Mouse (Mus musculus): Measurements from ENCODE around the gene Gmpr. TPM values are rescaled to one million over a fixed set of nuclear protein-coding genes. Genes with fewer than 3 reads are reported as not detected.
A peak's percentile ranks its signal among the peaks of the same experiment; 100 is the strongest.

The Gmpr gene
- polyA plus RNA-seq, 1 experiment from 2014 or later: 366 TPM

- peak; percentile 43 for ATAC-seq
- peak overlapping the region; percentile 80 for H3K4me2 ChIP-seq
- peaks cover 77% of the 10 kb centered on the region for H3K4me1 ChIP-seq
- peaks cover 23% of the 10 kb centered on the region for H3K36me3 ChIP-seq
- WGBS (ENCODE audit: insufficient replicate concordance): 1% methylated on average over 8 of the region's 8 CpGs
- H3K9me3 ChIP-seq (replicated peaks): no peaks in the 10 kb centered on the region
- H3K27me3 ChIP-seq (replicated peaks): no peaks in the 10 kb centered on the region
- H3K27ac ChIP-seq: peak overlapping the region; percentile 95
- H3K4me3 ChIP-seq: peak overlapping the region; percentile 77
- peak overlapping the region; percentile 97 for H3K9ac ChIP-seq
Measured at GRCm38 (mm10) chr13:45508495-45508894, 1.3 kb downstream of the Gmpr start.

- H3K9me3 ChIP-seq (replicated peaks): no peaks in the 10 kb centered on the region
- peak overlapping the region; percentile 80 for H3K4me2 ChIP-seq
- ATAC-seq: no peak
- H3K9ac ChIP-seq: peak overlapping the region; percentile 97
- H3K36me3 ChIP-seq: peaks cover 29% of the 10 kb centered on the region
- H3K4me1 ChIP-seq: peaks cover 77% of the 10 kb centered on the region
- H3K27ac ChIP-seq: peak overlapping the region; percentile 95
- peak overlapping the region; percentile 77 for H3K4me3 ChIP-seq
- H3K27me3 ChIP-seq (replicated peaks): no peaks in the 10 kb centered on the region
- 47% methylated on average over 6 of the region's 6 CpGs for WGBS (ENCODE audit: insufficient replicate concordance)
Measured at GRCm38 (mm10) chr13:45509366-45509765, 2.1 kb downstream of the Gmpr start.

GRCm38 (mm10) chr13:45511706-45512435, 4.6 kb downstream of the Gmpr start:
- H3K9ac ChIP-seq: peak overlapping the region; percentile 97
- peak overlapping the region; percentile 77 for H3K4me3 ChIP-seq
- H3K27me3 ChIP-seq (replicated peaks): no peaks in the 10 kb centered on the region
- 25% methylated on average over 6 of the region's 6 CpGs for WGBS (ENCODE audit: insufficient replicate concordance)
- ATAC-seq: peak; percentile 73
- H3K4me2 ChIP-seq: peak overlapping the region; percentile 80
- H3K9me3 ChIP-seq (replicated peaks): no peaks in the 10 kb centered on the region
- peaks cover 54% of the 10 kb centered on the region for H3K36me3 ChIP-seq
- H3K27ac ChIP-seq: peak overlapping the region; percentile 95
- peaks cover 84% of the 10 kb centered on the region for H3K4me1 ChIP-seq

- peak overlapping the region; percentile 80 for H3K4me2 ChIP-seq
- 41% methylated on average over 8 of the region's 8 CpGs for WGBS (ENCODE audit: insufficient replicate concordance)
- H3K27ac ChIP-seq: peak overlapping the region; percentile 95
- peak overlapping the region; percentile 97 for H3K9ac ChIP-seq
- peak overlapping the region; percentile 77 for H3K4me3 ChIP-seq
- H3K36me3 ChIP-seq: peaks cover 61% of the 10 kb centered on the region
- H3K4me1 ChIP-seq: peaks cover 88% of the 10 kb centered on the region
- ATAC-seq: peak; percentile 3; the same call in 1 of the 2 replicates
- no peaks in the 10 kb centered on the region for H3K9me3 ChIP-seq (replicated peaks)
- H3K27me3 ChIP-seq (replicated peaks): no peaks in the 10 kb centered on the region
Measured at GRCm38 (mm10) chr13:45512531-45512930, 5.3 kb downstream of the Gmpr start.

- 27% methylated on average over 12 of the region's 12 CpGs for WGBS (ENCODE audit: insufficient replicate concordance)
- Histone ChIP-seq H3K4me1 (peaks cover 96% of the 10 kb centered on the region), H3K9ac (peak overlapping the region; percentile 97), H3K27ac (peak overlapping the region; percentile 95), H3K9me3 (replicated peaks) (no peaks in the 10 kb centered on the region), H3K36me3 (peaks cover 68% of the 10 kb centered on the region), H3K4me3 (peak overlapping the region; percentile 77), H3K27me3 (replicated peaks) (no peaks in the 10 kb centered on the region), H3K4me2 (peak overlapping the region; percentile 80)
- ATAC-seq: peak; percentile 31
Measured at GRCm38 (mm10) chr13:45513009-45513984, 6.1 kb downstream of the Gmpr start.

GRCm38 (mm10) chr13:45514115-45514514, 6.9 kb downstream of the Gmpr start:
- 18% methylated on average over 5 of the region's 5 CpGs for WGBS (ENCODE audit: insufficient replicate concordance)
- peak overlapping the region; percentile 97 for H3K9ac ChIP-seq

GRCm38 (mm10) chr13:45514832-45515422, 7.7 kb downstream of the Gmpr start:
- Histone ChIP-seq H3K4me3 (peak overlapping the region; percentile 77), H3K4me1 (peaks cover 99% of the 10 kb centered on the region), H3K27me3 (replicated peaks) (no peaks in the 10 kb centered on the region), H3K36me3 (peaks cover 84% of the 10 kb centered on the region), H3K27ac (peak overlapping the region; percentile 95), H3K9me3 (replicated peaks) (no peaks in the 10 kb centered on the region), H3K4me2 (peak overlapping the region; percentile 80), H3K9ac (peak overlapping the region; percentile 97)
- ATAC-seq: no peak
- 51% methylated on average over 8 of the region's 8 CpGs for WGBS (ENCODE audit: insufficient replicate concordance)

More at GRCm38 (mm10) chr13:45514115-45514514, 6.9 kb downstream of the Gmpr start:
- Histone ChIP-seq H3K9me3 (replicated peaks) (no peaks in the 10 kb centered on the region), H3K27ac (peak overlapping the region; percentile 95), H3K4me1 (peaks cover 100% of the 10 kb centered on the region), H3K4me2 (peak overlapping the region; percentile 80), H3K36me3 (peaks cover 76% of the 10 kb centered on the region), H3K27me3 (replicated peaks) (no peaks in the 10 kb centered on the region), H3K4me3 (peak overlapping the region; percentile 77)
- peak; percentile 43; the same call in 1 of the 2 replicates for ATAC-seq

GRCm38 (mm10) chr13:45516501-45517393, 9.5 kb downstream of the Gmpr start:
- ATAC-seq: no peak
- Histone ChIP-seq H3K36me3 (peaks cover 88% of the 10 kb centered on the region), H3K27me3 (replicated peaks) (no peaks in the 10 kb centered on the region), H3K4me2 (peak overlapping the region; percentile 80), H3K9me3 (replicated peaks) (no peaks in the 10 kb centered on the region), H3K4me3 (no peak overlapping the region), H3K9ac (peak overlapping the region; percentile 42), H3K4me1 (peaks cover 99% of the 10 kb centered on the region), H3K27ac (peak overlapping the region; percentile 95)
- 43% methylated on average over 24 of the region's 24 CpGs for WGBS (ENCODE audit: insufficient replicate concordance)

GRCm38 (mm10) chr13:45524305-45524704, 17.1 kb downstream of the Gmpr start:
- Histone ChIP-seq H3K4me2 (no peak overlapping the region), H3K4me3 (no peak overlapping the region), H3K36me3 (peaks cover 86% of the 10 kb centered on the region), H3K27me3 (replicated peaks) (no peaks in the 10 kb centered on the region), H3K4me1 (peaks cover 95% of the 10 kb centered on the region), H3K9me3 (replicated peaks) (no peaks in the 10 kb centered on the region), H3K9ac (peak overlapping the region; percentile 40), H3K27ac (peak overlapping the region; percentile 98)
- ATAC-seq: no peak
- 84% methylated on average over 3 of the region's 3 CpGs for WGBS (ENCODE audit: insufficient replicate concordance)

GRCm38 (mm10) chr13:45524791-45525435, 17.7 kb downstream of the Gmpr start:
- Histone ChIP-seq H3K4me1 (peaks cover 96% of the 10 kb centered on the region), H3K27me3 (replicated peaks) (no peaks in the 10 kb centered on the region), H3K27ac (peak overlapping the region; percentile 98), H3K4me2 (peak overlapping the region; percentile 66; the same call in 1 of the 2 replicates), H3K4me3 (no peak overlapping the region), H3K9me3 (replicated peaks) (no peaks in the 10 kb centered on the region), H3K9ac (peak overlapping the region; percentile 70; the same call in 1 of the 2 replicates), H3K36me3 (peaks cover 86% of the 10 kb centered on the region)
- WGBS (ENCODE audit: insufficient replicate concordance): 84% methylated on average over 6 of the region's 6 CpGs
- ATAC-seq: no peak

All from liver, embryonic 12.5 days (tissue).